Mouse (Mus musculus) intestine, embryonic 16.5 days (tissue): ENCODE measurements around the gene Guca2b. TPM values are rescaled to one million over a fixed set of nuclear protein-coding genes. Genes with fewer than 3 reads are reported as not detected.

Experiments
- ATAC-seq: fragments of 200-750 bp; cut with Nextera tagmentation; 2 replicates; pipeline ENCODE4 v1.8.0; 2017; ENCODE audit warnings: moderate TSS enrichment, moderate library complexity
- H3K27ac ChIP-seq: fragments of 300-500 bp; sonication (generic); 2 replicates; pipeline ENCODE4 v1.5.1; 2014; ENCODE audit warnings: mild to moderate bottlenecking, low read length
- H3K27me3 ChIP-seq: fragments of 300-500 bp; sonication (generic); replicated peaks from 2 replicates; pipeline ENCODE4 v1.6.1; 2014; ENCODE audit warnings: low read length, control low read depth, mixed read lengths; ENCODE audit not compliant: control insufficient read depth, insufficient read depth
- H3K36me3 ChIP-seq: fragments of 300-500 bp; sonication (generic); 2 replicates; pipeline ENCODE4 v1.6.1; 2014; ENCODE audit warnings: low read length, control low read depth; ENCODE audit not compliant: control insufficient read depth, insufficient read depth
- H3K4me1 ChIP-seq: fragments of 300-500 bp; sonication (generic); 2 replicates; pipeline ENCODE4 v1.6.1; 2014; ENCODE audit warnings: low read length, control low read depth, mixed read lengths; ENCODE audit not compliant: control insufficient read depth, insufficient read depth
- H3K4me2 ChIP-seq: fragments of 300-500 bp; sonication (generic); 2 replicates; pipeline ENCODE4 v1.6.1; 2014; ENCODE audit warnings: low read depth, low read length, control low read depth
- H3K4me3 ChIP-seq: fragments of 300-500 bp; sonication (generic); 2 replicates; pipeline ENCODE4 v1.5.1; 2014; ENCODE audit warnings: mild to moderate bottlenecking, low read length
- H3K9ac ChIP-seq: fragments of 300-500 bp; sonication (generic); 2 replicates; pipeline ENCODE4 v1.6.1; 2014; ENCODE audit warnings: low read depth, low read length
- H3K9me3 ChIP-seq: fragments of 300-500 bp; sonication (generic); 2 replicates; pipeline ENCODE4 v1.6.1; 2016; ENCODE audit warnings: low read length, control low read depth; ENCODE audit not compliant: control insufficient read depth
- WGBS: fragments of 180-500 bp; shearing (Covaris S2); extraction: QIAGEN DNeasy Blood & Tissue Kit; methylation state at CpG from one replicate; pipeline ENCODE4 v1.1.7; 2014; 5-methylcytosine and 5-hydroxymethylcytosine counted together
- polyA plus RNA-seq: library from polyadenylated mRNA; unstranded; fragments of >200 nt; fragmentation: Nextera tagmentation; extraction: Ambion mirVana; gene quantifications from 2 replicates; pipeline ENCODE4 v1.2.1, GENCODE M21; 2015

Gene Guca2b
- polyA plus RNA-seq, 1 experiment from 2014 or later: 93.8 TPM

- H3K4me3 ChIP-seq: no peak overlapping the region
- no peaks in the 10 kb centered on the region for H3K36me3 ChIP-seq
- H3K9me3 ChIP-seq: no peaks in the 10 kb centered on the region
- H3K9ac ChIP-seq: no peak overlapping the region
- no peaks in the 10 kb centered on the region for H3K27me3 ChIP-seq
- H3K4me1 ChIP-seq: no peaks in the 10 kb centered on the region; the same call in 1 of the 2 replicates
- ATAC-seq: no peak
- no peak overlapping the region for H3K4me2 ChIP-seq
- no peak overlapping the region for H3K27ac ChIP-seq
- WGBS: 90% methylated on average over 14 of the region's 14 CpGs
These were observed 4.8 kb upstream of the Guca2b start for GRCm38 (mm10) chr4:119663409-119664095.

- Histone ChIP-seq H3K4me3 (no peak overlapping the region), H3K27me3 (no peaks in the 10 kb centered on the region), H3K9ac (no peak overlapping the region), H3K4me1 (no peaks in the 10 kb centered on the region; the same call in 1 of the 2 replicates), H3K27ac (no peak overlapping the region), H3K36me3 (no peaks in the 10 kb centered on the region), H3K9me3 (no peaks in the 10 kb centered on the region), H3K4me2 (no peak overlapping the region)
- WGBS: 82% methylated on average over 7 of the region's 7 CpGs
- ATAC-seq: no peak
These were observed 4.2 kb upstream of the Guca2b start for GRCm38 (mm10) chr4:119662976-119663375.

GRCm38 (mm10) chr4:119662151-119662550 lies 3.4 kb upstream of the Guca2b start:
- no peaks in the 10 kb centered on the region for H3K9me3 ChIP-seq
- H3K4me1 ChIP-seq: no peaks in the 10 kb centered on the region; the same call in 1 of the 2 replicates
- H3K4me3 ChIP-seq: no peak overlapping the region
- WGBS: 60% methylated on average over 4 of the region's 4 CpGs
- no peak overlapping the region for H3K4me2 ChIP-seq
- H3K27ac ChIP-seq: no peak overlapping the region
- no peaks in the 10 kb centered on the region for H3K36me3 ChIP-seq
- no peaks in the 10 kb centered on the region for H3K27me3 ChIP-seq
- ATAC-seq: no peak
- no peak overlapping the region for H3K9ac ChIP-seq

- Histone ChIP-seq H3K9me3 (no peaks in the 10 kb centered on the region), H3K4me1 (no peaks in the 10 kb centered on the region; the same call in 1 of the 2 replicates), H3K36me3 (no peaks in the 10 kb centered on the region), H3K4me2 (no peak overlapping the region), H3K9ac (no peak overlapping the region), H3K27ac (peak overlapping the region; percentile 38; the same call in 1 of the 2 replicates), H3K4me3 (no peak overlapping the region), H3K27me3 (no peaks in the 10 kb centered on the region)
- ATAC-seq: peak; percentile 78
- 68% methylated on average over 8 of the region's 8 CpGs for WGBS
These were observed 1.3 kb upstream of the Guca2b start for GRCm38 (mm10) chr4:119660007-119660406.

- no peaks in the 10 kb centered on the region for H3K36me3 ChIP-seq
- peak; percentile 64 for ATAC-seq
- no peak overlapping the region for H3K27ac ChIP-seq
- H3K27me3 ChIP-seq: no peaks in the 10 kb centered on the region
- H3K4me3 ChIP-seq: no peak overlapping the region
- no peak overlapping the region for H3K9ac ChIP-seq
- H3K4me2 ChIP-seq: peak overlapping the region; percentile 9; the same call in 1 of the 2 replicates
- WGBS: 51% methylated on average over 2 of the region's 2 CpGs
- no peaks in the 10 kb centered on the region; the same call in 1 of the 2 replicates for H3K4me1 ChIP-seq
- H3K9me3 ChIP-seq: no peaks in the 10 kb centered on the region
These were observed 508 bp downstream of the Guca2b start for GRCm38 (mm10) chr4:119658246-119658645.

- Histone ChIP-seq H3K27me3 (no peaks in the 10 kb centered on the region), H3K4me3 (no peak overlapping the region), H3K9me3 (peaks cover 4% of the 10 kb centered on the region), H3K4me2 (no peak overlapping the region), H3K9ac (no peak overlapping the region), H3K27ac (no peak overlapping the region), H3K4me1 (no peaks in the 10 kb centered on the region; the same call in 1 of the 2 replicates), H3K36me3 (no peaks in the 10 kb centered on the region)
- WGBS: 83% methylated on average over 1 of the region's 1 CpGs
- ATAC-seq: no peak
These were observed 1.7 kb downstream of the Guca2b start for GRCm38 (mm10) chr4:119657011-119657410.

GRCm38 (mm10) chr4:119642666-119643065 lies 16.1 kb downstream of the Guca2b start:
- Histone ChIP-seq H3K27ac (no peak overlapping the region), H3K4me3 (no peak overlapping the region), H3K36me3 (no peaks in the 10 kb centered on the region), H3K9ac (no peak overlapping the region), H3K27me3 (no peaks in the 10 kb centered on the region), H3K4me1 (peaks cover 5% of the 10 kb centered on the region; the same call in 1 of the 2 replicates), H3K9me3 (0 out of 2 replicates have a peak, but pooled peaks cover 4% of the 10 kb centered on the region), H3K4me2 (no peak overlapping the region)
- ATAC-seq: no peak
- WGBS: 86% methylated on average over 4 of the region's 4 CpGs

- H3K27me3 ChIP-seq: no peaks in the 10 kb centered on the region
- 0 out of 2 replicates have a peak overlapping the region, but pooled peaks have one; percentile 0 for H3K4me2 ChIP-seq
- peak overlapping the region; percentile 9; the same call in 1 of the 2 replicates for H3K4me3 ChIP-seq
- 60% methylated on average over 11 of the region's 11 CpGs for WGBS
- peaks cover 12% of the 10 kb centered on the region; the same call in 1 of the 2 replicates for H3K4me1 ChIP-seq
- ATAC-seq: no peak
- H3K36me3 ChIP-seq: no peaks in the 10 kb centered on the region
- no peak overlapping the region for H3K27ac ChIP-seq
- 0 out of 2 replicates have a peak, but pooled peaks cover 4% of the 10 kb centered on the region for H3K9me3 ChIP-seq
- no peak overlapping the region for H3K9ac ChIP-seq
These were observed 20.1 kb downstream of the Guca2b start for GRCm38 (mm10) chr4:119638656-119639055.

GRCm38 (mm10) chr4:119637946-119638345 lies 20.8 kb downstream of the Guca2b start:
- Histone ChIP-seq H3K9ac (no peak overlapping the region), H3K4me1 (peaks cover 16% of the 10 kb centered on the region), H3K4me2 (0 out of 2 replicates have a peak overlapping the region, but pooled peaks have one; percentile 18), H3K36me3 (no peaks in the 10 kb centered on the region), H3K9me3 (0 out of 2 replicates have a peak, but pooled peaks cover 4% of the 10 kb centered on the region), H3K4me3 (peak overlapping the region; percentile 9), H3K27ac (peak overlapping the region; percentile 44), H3K27me3 (no peaks in the 10 kb centered on the region)
- 81% methylated on average over 6 of the region's 6 CpGs for WGBS
- no peak for ATAC-seq
